Mouse (Mus musculus) B cell, adult 62 days (primary cell): ENCODE measurements around the gene Gm21292. TPM values are rescaled to one million over a fixed set of nuclear protein-coding genes. Genes with fewer than 3 reads are reported as not detected.

Experiments used
- total RNA-seq: library from RNA; stranded (reverse); gene quantifications from 4 replicates; pipeline ENCODE4 v1.2.4, GENCODE M21; 2023

Gene Gm21292
- not detected in 4 replicates for total RNA-seq

GRCm38 (mm10) chrY:9133824-9134223 lies at the start of gene Gm21292:
Gene Gm21292 (minus strand): TSS chrY:9133924.

Other genes starting within 250 kb of the Gm21292 start
- gene Gm21721, start 68.3 kb upstream of the Gm21292 start, total RNA-seq = not detected in 4 replicates
- not detected in 4 replicates for gene Gm21812, start 213.3 kb upstream of the Gm21292 start, total RNA-seq